16 mouse cellular contexts compared by ENCODE assay signal in genomic region chr10:115160289-115160688, GRCm38 (mm10). TPM values are rescaled to one million over a fixed set of nuclear protein-coding genes. Genes with fewer than 3 reads are reported as not detected.
"Had no signal": no experiment of that assay in that cellular context is flagged by ENCODE, and none has a peak within 500 bp of the region (broad histone marks: within the 10 kb centered on the region; RNA-seq: fewer than 3 reads in every experiment).

No protein-coding gene starts in this region.

- H3K27me3 ChIP-seq: kidney, embryonic 15.5 days; stomach, embryonic 15.5 days had no signal

- H3K4me1 ChIP-seq: kidney, embryonic 15.5 days; liver, embryonic 13.5 days; stomach, embryonic 15.5 days had no signal

- H3K36me3 ChIP-seq: kidney, embryonic 15.5 days; liver, embryonic 13.5 days; stomach, embryonic 15.5 days had no signal

- H3K4me3 ChIP-seq: kidney, embryonic 15.5 days; left cerebral cortex, adult 2 months; liver, embryonic 13.5 days; stomach, embryonic 15.5 days had no signal

- DNase-seq: kidney, adult 11 months; kidney, adult 8-10 months; kidney, postnatal 10 days; layer of hippocampus, postnatal 36 days; liver, embryonic 13.5 days; lung, adult 2 months; midbrain, embryonic 14.5 days; right cerebral cortex, postnatal 4 days; spleen, adult 18-20 months; thymus, adult 2 months; thymus, postnatal 14 days had no signal

- H3K9me3 ChIP-seq: kidney, embryonic 15.5 days; liver, embryonic 13.5 days; stomach, embryonic 15.5 days had no signal

RNA-seq across cellular contexts. Expression of gene Tph2, which starts 24.5 kb away (rescaled TPM):
- total RNA-seq: liver, adult 2 months; megakaryocyte-erythroid progenitor cell, adult 5-6 weeks had no signal
